Mouse (Mus musculus) layer of hippocampus, adult 9-10 months (tissue): ENCODE results near the gene Wdr46.
"Not testable (repeated sequence)": the region's sequence is repeated elsewhere in the genome, so short reads cannot be mapped to it uniquely, and the experiment has no call there.

Experiments
- DNase-seq: peaks from one replicate; pipeline ENCODE4 v3.0.0; 2022; ENCODE audit warnings: low spot score

The Wdr46 gene

DNA sequence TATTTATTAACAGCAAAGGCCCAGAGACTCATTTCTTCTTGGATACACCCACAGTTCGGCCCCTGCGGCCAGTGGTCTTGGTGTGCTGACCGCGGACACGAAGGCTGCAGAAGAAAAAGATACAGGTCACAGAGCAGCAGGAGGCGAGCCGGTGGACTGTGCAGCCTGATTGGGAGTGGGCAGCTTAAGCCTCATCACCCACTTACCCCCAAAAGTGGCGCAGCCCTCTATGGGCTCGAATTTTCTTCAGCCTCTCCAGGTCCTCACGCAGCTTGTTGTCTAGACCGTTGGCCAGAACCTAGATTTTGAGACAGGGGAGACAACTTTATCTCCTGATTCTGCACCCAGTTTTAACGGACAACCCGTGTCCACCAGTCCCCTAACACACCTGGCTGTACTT lies 11.6 kb downstream of the Wdr46 start:
- not testable (repeated sequence) for DNase-seq

- no peak for DNase-seq
Observed at GRCm38 (mm10) chr17:33952879-33953278, 12.4 kb downstream of the Wdr46 start.

- DNase-seq: no peak
Observed at GRCm38 (mm10) chr17:33953310-33953709, 12.8 kb downstream of the Wdr46 start.

DNA sequence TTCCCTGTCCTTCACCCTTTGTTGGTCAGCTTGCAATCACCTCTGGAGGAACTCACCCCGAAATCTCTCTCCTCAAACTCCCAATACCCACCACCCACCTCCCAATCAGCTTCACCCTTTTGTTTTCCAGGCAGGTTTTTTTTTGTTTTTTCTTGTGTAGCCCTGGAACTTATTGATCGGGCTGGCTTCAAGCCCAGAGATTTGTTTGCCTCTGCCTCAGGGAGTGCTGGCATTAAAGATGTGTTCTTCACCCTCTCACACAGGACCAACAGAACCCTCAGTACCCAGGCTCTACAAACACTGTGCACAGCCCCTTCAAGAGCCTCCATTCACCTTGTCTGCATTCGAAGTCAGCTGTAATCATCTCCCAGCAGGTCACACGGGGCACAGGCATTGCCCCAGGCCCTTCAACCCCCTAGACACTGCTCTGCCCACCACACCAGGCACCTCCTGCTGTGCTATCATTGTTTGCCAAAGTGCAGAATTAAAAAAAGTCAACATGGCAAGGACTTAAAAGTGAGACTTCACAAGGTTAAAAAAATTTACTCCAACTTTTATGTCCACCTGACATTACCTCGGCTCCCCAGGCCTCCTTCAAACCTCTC lies 13.6 kb downstream of the Wdr46 start:
- no peak for DNase-seq

DNA sequence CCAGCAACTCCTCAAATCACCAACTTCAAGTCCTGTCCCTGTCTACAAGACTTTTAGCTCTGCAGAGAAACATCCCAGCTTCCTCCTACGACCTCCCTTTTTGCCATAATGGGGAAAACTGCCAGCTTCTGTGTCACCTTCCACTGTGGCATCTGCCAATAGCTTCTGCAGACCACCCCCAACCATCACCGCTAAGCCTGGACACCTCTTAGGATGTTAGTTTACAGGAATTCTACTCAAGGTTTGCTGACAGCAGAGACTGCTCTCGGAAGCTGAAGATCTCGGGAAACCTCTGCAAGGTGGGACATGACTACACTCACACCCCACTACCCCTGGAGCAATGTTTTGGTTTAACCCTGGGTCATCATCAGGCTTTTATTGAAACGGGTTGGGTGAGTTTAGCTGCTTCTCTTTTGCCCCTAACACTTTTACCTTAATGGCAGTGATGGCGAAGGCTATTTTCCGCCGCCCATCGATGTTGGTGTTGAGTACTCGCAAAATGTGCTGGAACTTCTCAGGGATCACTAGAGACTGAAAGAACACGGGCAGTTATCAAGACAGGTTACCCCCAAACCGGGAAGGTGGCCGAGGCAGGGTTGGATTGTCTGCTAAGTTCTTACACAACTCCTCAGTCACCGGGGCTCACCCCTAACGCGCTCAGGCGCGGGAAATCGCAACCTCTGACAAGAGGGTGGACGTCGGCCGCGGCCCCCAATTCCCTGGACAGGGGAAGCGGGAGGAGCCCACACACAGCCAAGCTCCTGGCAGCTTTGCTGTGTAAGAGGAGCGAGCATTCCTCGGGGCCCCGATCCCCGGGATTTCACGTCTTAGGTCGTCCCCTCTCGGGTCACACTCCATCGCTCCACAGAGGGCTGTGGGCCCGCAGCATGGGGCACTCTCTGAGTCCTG lies 14.4 kb downstream of the Wdr46 start:
- DNase-seq: no peak

GRCm38 (mm10) chr17:33955555-33956214 lies 15.2 kb downstream of the Wdr46 start, which contains the start of the genes Vps52 and Rps18:
Gene Vps52 (plus strand): TSS chr17:33955812.
Gene Rps18 (minus strand): TSS chr17:33956001.
- peak; percentile 95 for DNase-seq

GRCm38 (mm10) chr17:33956336-33956735 lies 15.9 kb downstream of the Wdr46 start:
- DNase-seq: no peak

GRCm38 (mm10) chr17:33957493-33957892 lies 17.0 kb downstream of the Wdr46 start:
- no peak for DNase-seq

- no peak for DNase-seq
Observed at GRCm38 (mm10) chr17:33958451-33958850, 18.0 kb downstream of the Wdr46 start.

- no peak for DNase-seq
Observed at GRCm38 (mm10) chr17:33959135-33959534, 18.7 kb downstream of the Wdr46 start.

DNA sequence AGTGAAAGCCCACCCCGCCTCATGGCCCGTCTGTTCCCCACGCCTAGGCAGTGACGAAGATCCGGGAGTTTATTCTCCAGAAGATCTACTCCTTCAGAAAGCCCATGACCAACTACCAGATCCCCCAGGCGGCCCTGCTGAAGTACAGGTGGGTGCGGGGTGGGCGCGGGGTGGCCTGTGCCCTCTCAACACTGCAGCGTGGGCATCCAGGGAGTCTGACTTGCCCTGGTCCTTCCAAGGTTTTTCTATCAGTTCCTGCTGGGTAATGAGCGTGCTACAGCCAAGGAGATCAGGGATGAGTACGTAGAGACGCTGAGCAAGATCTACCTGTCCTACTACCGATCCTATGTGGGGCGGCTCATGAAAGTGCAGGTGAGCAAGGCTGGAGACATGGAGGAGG lies 19.5 kb downstream of the Wdr46 start:
- no peak for DNase-seq

- no peak for DNase-seq
Observed at GRCm38 (mm10) chr17:33962876-33963275, 22.4 kb downstream of the Wdr46 start.

DNA sequence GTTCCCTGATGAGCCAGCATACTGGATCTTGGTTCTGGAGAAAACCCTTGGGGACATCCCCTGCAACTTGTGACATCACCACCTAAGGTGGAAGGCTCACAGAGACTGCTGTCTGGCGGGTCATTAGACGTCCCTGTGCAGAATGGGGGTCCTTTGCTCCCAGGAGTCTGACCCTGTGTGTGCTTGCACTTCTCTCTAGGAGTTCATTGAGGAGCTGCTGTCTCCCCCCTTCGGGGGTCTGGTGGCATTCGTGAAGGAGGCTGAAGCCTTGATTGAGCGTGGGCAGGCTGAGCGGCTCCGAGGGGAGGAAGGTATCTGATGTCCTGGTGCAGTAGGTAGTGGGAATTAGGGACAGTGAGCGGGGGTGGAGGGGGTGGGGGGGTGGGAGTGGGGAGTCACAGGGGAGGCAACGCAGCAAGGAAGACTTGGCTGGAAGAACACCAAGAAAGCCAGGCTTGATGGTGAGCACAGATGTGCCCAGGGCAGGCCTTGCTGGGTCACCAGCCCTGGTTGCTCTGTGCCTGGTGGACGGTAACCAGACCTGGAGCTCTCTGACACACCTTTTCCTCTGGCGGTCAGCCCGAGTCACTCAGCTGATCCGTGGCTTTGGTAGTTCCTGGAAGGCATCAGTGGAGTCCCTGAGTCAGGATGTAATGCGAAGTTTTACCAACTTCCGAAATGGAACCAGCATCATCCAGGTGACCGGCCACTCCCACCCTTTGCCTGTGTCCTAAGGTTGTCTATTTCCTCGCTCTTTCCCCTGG lies 24.8 kb downstream of the Wdr46 start:
- no peak for DNase-seq

DNA sequence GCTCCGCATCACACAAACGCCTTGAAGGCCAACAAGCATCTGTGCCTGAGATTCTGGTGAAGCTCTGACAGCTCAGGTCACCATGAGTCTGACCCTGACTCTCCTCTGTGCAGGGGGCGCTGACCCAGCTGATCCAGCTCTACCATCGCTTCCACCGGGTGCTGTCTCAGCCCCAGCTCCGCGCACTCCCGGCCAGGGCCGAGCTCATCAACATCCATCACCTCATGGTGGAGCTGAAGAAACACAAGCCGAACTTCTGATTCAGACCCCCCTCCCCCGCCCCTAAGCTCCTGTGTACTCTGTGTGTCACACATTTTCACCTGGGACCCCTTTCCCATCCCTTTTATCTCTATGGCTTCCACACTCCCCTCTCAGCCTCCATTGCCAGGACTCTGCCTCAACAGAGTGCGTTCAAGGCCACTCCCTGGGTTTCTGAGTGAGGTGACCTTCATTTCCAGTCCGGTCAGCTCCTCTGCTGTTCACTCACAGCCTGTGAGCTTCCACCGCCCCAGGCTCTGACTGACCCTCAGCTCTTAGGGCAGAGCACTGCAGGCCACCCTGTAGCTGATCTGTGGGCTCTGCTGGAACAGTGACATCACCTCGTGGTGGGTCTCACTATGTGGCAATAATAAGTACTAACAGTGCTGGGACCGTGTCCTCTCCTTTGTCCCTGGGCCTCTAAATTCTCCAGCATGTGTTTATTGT lies 25.5 kb downstream of the Wdr46 start:
- DNase-seq: no peak

GRCm38 (mm10) chr17:33968489-33968888 lies 28.0 kb downstream of the Wdr46 start:
- DNase-seq: no peak

DNA sequence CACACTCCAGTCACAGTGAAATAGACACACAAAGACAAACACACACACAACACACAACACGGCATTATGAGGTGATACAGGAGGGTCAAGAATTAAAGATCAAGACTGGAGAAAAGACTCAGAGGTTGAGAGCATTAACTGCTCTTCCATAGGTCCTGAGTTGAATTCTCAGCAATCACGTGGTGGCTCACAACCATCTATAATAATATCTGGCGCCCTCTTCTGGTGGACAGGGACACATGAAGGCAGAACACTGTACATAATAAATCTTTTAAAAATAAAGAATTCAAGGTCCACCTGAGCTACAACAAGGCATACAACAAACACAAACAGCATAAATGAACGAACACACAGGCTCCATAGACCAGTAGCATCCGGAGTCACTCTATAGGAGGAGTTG lies 28.5 kb downstream of the Wdr46 start:
- DNase-seq: no peak

DNA sequence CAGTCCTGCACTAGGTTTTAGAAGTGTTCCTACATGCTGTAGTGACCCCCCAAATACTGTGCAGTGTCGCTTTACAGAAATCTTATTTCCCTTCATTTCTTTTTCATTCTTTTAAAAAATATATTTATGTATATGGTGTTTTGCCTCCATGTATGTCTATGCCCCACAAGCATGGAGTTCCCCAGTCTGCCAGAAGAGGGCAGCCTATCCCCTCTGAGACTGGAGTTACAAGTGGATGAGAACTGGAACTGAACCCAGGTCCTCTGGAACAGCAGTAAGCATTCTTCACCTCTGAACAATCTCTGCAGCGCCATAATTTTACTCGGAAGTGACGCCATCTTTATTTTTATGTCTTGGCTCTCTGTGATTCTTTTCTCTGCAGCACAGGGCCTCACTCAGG lies 28.9 kb downstream of the Wdr46 start:
- DNase-seq: no peak

DNA sequence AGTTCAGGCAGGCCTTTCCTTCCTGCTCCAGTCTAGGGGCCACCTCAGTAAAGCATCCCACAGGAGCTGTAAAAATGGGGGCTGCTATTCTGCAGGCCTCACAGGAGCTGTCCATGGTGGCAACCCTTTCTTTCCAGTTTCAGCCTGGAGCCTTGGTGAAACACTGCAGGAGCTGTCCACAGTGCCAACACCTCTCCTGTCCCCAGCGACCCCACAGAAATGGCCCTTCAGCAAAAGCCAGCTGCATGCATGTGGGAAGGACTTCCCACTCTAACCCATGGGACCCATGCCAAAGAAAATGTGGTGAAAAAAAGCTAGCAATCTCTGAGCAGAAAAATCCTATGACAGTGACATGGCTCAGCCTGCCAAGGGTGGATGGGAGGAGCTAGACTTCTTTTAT lies 32.2 kb downstream of the Wdr46 start:
- no peak for DNase-seq

GRCm38 (mm10) chr17:33973572-33973971 lies 33.1 kb downstream of the Wdr46 start:
- no peak for DNase-seq

DNA sequence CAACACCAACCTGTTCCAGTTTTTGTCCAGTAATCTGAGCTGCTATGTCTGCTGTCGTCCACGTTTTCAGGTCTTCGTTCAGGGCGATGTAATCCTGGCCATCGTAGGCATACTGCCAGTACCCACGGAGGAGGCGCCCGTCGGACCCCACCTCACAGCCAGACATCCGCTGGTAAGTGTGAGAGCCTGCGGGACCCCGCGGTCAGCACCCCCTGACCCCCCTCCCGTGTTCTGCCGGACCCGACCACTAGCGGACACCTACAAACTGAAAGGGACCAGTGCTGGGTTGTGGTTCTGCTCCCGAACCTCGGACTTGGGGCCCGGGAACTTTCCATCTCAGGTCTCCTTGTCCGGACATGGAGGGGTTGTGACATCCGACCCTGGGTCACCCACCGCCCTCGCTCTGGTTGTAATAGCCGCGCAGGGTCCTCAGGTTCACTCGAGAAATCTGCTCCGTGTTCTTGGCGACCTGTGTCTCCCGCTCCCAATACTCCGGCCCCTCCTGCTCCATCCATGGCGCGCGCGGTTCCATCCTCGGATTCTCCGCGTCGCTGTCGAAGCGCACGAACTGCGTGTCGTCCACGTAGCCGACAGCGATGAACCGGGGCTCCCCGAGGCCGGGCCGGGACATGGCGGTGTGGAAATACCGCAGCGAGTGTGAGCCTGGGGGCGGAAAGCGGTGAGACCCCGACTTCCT lies 37.5 kb downstream of the Wdr46 start:
- DNase-seq: no peak

DNA sequence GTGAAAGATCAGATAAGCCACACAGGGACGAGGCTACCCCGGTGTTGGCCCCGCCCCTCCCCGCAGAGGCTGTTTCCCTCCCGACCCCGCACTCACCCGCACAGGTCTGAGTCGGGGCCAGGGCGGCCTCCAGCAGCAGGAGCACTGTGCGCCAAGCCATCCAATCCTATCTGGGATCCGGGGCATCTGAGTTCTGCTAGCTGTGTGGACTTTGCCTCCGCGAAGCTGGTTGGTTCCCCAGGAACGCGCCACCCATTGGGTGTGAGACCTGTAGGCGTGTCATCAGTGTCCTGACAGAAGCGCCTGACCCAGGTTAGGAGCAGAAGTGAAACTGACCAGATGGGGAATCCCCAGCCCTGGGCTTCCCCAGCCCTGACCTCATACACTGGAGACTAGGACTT lies 38.2 kb downstream of the Wdr46 start:
- no peak for DNase-seq
